8 mouse cellular contexts compared by ENCODE assay signal in genomic region chr11:119389851-119390270, GRCm38 (mm10). TPM values are rescaled to one million over a fixed set of nuclear protein-coding genes. Genes with fewer than 3 reads are reported as not detected.
DNase-seq lines count a peak whose midpoint lies in the region; ATAC-seq and TF ChIP-seq lines count a peak whose summit lies in the region.

No protein-coding gene starts in this region.

- no peaks in the 10 kb centered on the region for H3K9me3 ChIP-seq in heart, embryonic 16.5 days (replicated peaks; ENCODE audit: control insufficient read depth, low read length)

- no peaks in the 10 kb centered on the region for H3K27me3 ChIP-seq in heart, embryonic 16.5 days (ENCODE audit: control insufficient read depth, insufficient read depth, low read length)
- H3K27me3 ChIP-seq in thymus, adult 2 months (ENCODE audit: control insufficient read depth, insufficient read depth, low read length), result no peaks in the 10 kb centered on the region; the same call in 1 of the 2 replicates

- no peak for TF ChIP-seq CTCF in lung, adult 2 months (IDR thresholded peaks at IDR 0.05; ENCODE audit: insufficient read depth, low read length)
- TF ChIP-seq CTCF in olfactory bulb, adult 2 months (IDR thresholded peaks at IDR 0.05; ENCODE audit: insufficient read depth, low read depth, low read length), result no peak
- no peak; the same call in 1 of the 2 replicates for TF ChIP-seq CTCF in thymus, adult 2 months (IDR thresholded peaks at IDR 0.05; ENCODE audit: borderline replicate concordance, control insufficient read depth, extremely low read depth, insufficient read depth, low read length, poor library complexity)

- peak overlapping the region; percentile 88 for H3K9ac ChIP-seq in heart, embryonic 16.5 days (ENCODE audit: low read length)

- ATAC-seq in heart, embryonic 16.5 days (replicated peaks; ENCODE audit: extremely low read depth, insufficient read depth, low FRiP score), result peak; percentile 66

- TF ChIP-seq POLR2A in lung, adult 2 months (IDR thresholded peaks at IDR 0.05; ENCODE audit: borderline replicate concordance, extremely low read depth, low read depth, low read length), result peak; percentile 48; the same call in 1 of the 2 replicates
- TF ChIP-seq POLR2A in olfactory bulb, adult 2 months (IDR thresholded peaks at IDR 0.05; ENCODE audit: insufficient read depth, low read depth, low read length), result no peak
- TF ChIP-seq POLR2A in thymus, adult 2 months (IDR thresholded peaks at IDR 0.05; ENCODE audit: control insufficient read depth, extremely low read depth, insufficient read depth, low read length, poor library complexity), result no peak

- DNase-seq in CD4-positive helper T cell, adult 2 months (ENCODE audit: low read depth, low spot score), result peak; percentile 55
- DNase-seq in brain, adult 2 months (ENCODE audit: low read depth, low spot score), result peak; percentile 75
- DNase-seq in fibroblast of lung, adult 2 months (ENCODE audit: low read depth), result peak; percentile 73
- peak; percentile 87 to 93 for DNase-seq in kidney, postnatal 36 days
- no peak for DNase-seq in lung, adult 2 months
- peak; percentile 50 for DNase-seq in thymus, adult 2 months

- peak overlapping the region; percentile 89 for H3K4me2 ChIP-seq in heart, embryonic 16.5 days (ENCODE audit: low read depth, low read length)

- H3K27ac ChIP-seq in heart, embryonic 16.5 days (ENCODE audit: low read length), result peak overlapping the region; percentile 98
- peak overlapping the region; percentile 62 for H3K27ac ChIP-seq in olfactory bulb, adult 2 months (ENCODE audit: insufficient read depth, low read depth, low read length)
- peak overlapping the region; percentile 55; the same call in 1 of the 2 replicates for H3K27ac ChIP-seq in thymus, adult 2 months (ENCODE audit: control insufficient read depth, insufficient read depth, low read length)

- under 1% methylated on average over 35 of the region's 35 CpGs for WGBS in heart, embryonic 16.5 days
- 1% methylated on average over 35 of the region's 35 CpGs for WGBS in lung, adult 2 months
- 2% methylated on average over 35 of the region's 35 CpGs for WGBS in olfactory bulb, adult 2 months
- WGBS in thymus, adult 2 months, result 3% methylated on average over 35 of the region's 35 CpGs

- peaks cover 42% of the 10 kb centered on the region for H3K4me1 ChIP-seq in heart, embryonic 16.5 days (ENCODE audit: control insufficient read depth, insufficient read depth, low read length)
- peaks cover 25% of the 10 kb centered on the region for H3K4me1 ChIP-seq in lung, adult 2 months (ENCODE audit: control insufficient read depth, insufficient read depth, low read length)
- peaks cover 23% of the 10 kb centered on the region for H3K4me1 ChIP-seq in olfactory bulb, adult 2 months (ENCODE audit: control insufficient read depth, insufficient read depth, low read length)
- H3K4me1 ChIP-seq in thymus, adult 2 months (replicated peaks; ENCODE audit: control insufficient read depth, insufficient read depth, low read length), result peaks cover 46% of the 10 kb centered on the region

- peak overlapping the region; percentile 77 for H3K4me3 ChIP-seq in heart, embryonic 16.5 days (ENCODE audit: low read length)
- H3K4me3 ChIP-seq in lung, adult 2 months (replicated peaks; ENCODE audit: extremely low read depth, low read depth, low read length), result peak overlapping the region; percentile 83
- peak overlapping the region; percentile 76 for H3K4me3 ChIP-seq in olfactory bulb, adult 2 months (ENCODE audit: insufficient read depth, low read depth, low read length)
- peak overlapping the region; percentile 82 for H3K4me3 ChIP-seq in thymus, adult 2 months (ENCODE audit: control insufficient read depth, insufficient read depth, low read length)

- H3K36me3 ChIP-seq in heart, embryonic 16.5 days (ENCODE audit: control insufficient read depth, insufficient read depth), result no peaks in the 10 kb centered on the region
- no peaks in the 10 kb centered on the region for H3K36me3 ChIP-seq in thymus, adult 2 months (ENCODE audit: control insufficient read depth, insufficient read depth, low read length)

RNA-seq across cellular contexts. Expression of gene Rnf213, which starts 3.0 kb away (rescaled TPM):
- 6.7 and 7.6 TPM in 2 replicates for polyA plus RNA-seq in heart, embryonic 16.5 days (2015; fragmentation: Nextera tagmentation; extraction: Ambion mirVana)
- 19.5 and 24.3 TPM in 2 replicates for polyA plus RNA-seq in lung, adult 2 months (2012; rRNA removed)
- not detected in 2 replicates for polyA plus RNA-seq in olfactory bulb, adult 2 months (2012; ENCODE audit: insufficient read depth, insufficient read length, low replicate concordance, missing spikeins)
- 47.9 and 52.5 TPM in 2 replicates for polyA plus RNA-seq in thymus, adult 2 months (2012; rRNA removed)

RNA-seq across cellular contexts. Expression of gene Slc26a11, which starts 34.5 kb away (rescaled TPM):
- 10.2 TPM in 2 replicates for polyA plus RNA-seq in heart, embryonic 16.5 days (2015; fragmentation: Nextera tagmentation; extraction: Ambion mirVana)
- polyA plus RNA-seq in lung, adult 2 months (2012; rRNA removed), result 25.7 and 28.0 TPM in 2 replicates
- not detected in 2 replicates for polyA plus RNA-seq in olfactory bulb, adult 2 months (2012; ENCODE audit: insufficient read depth, insufficient read length, low replicate concordance, missing spikeins)
- polyA plus RNA-seq in thymus, adult 2 months (2012; rRNA removed), result 19.9 and 21.7 TPM in 2 replicates

RNA-seq across cellular contexts. Expression of gene Sgsh, which starts 34.5 kb away (rescaled TPM):
- polyA plus RNA-seq in heart, embryonic 16.5 days (2015; fragmentation: Nextera tagmentation; extraction: Ambion mirVana), result 4.7 and 6.1 TPM in 2 replicates
- polyA plus RNA-seq in lung, adult 2 months (2012; rRNA removed), result 63.2 and 66.5 TPM in 2 replicates
- not detected in 2 replicates for polyA plus RNA-seq in olfactory bulb, adult 2 months (2012; ENCODE audit: insufficient read depth, insufficient read length, low replicate concordance, missing spikeins)
- 28.6 and 36.5 TPM in 2 replicates for polyA plus RNA-seq in thymus, adult 2 months (2012; rRNA removed)

Comparison
In these comparisons a context has a peak if more than half of its experiments do, and no peak if none do; other contexts are left out.
1. RNA of gene Slc26a11, which starts 34.5 kb away (polyA plus RNA-seq): 25.7 to 28.0 TPM in lung, adult 2 months, 19.9 to 21.7 TPM in thymus, adult 2 months and 10.2 TPM in heart, embryonic 16.5 days; not detected in olfactory bulb, adult 2 months; every median in the first group is over 10 times any median in the second.
2. Peak in every context shown above with its lines, with median percentiles within 50 percentile points of each other: H3K27ac ChIP-seq and H3K4me3 ChIP-seq.